Mouse (Mus musculus) CD4-positive helper T cell, adult 2 months (primary cell): ENCODE measurements around the gene Fgf10.

Experiments
- DNase-seq: peaks from one replicate; pipeline ENCODE4 v3.0.0-alpha.2; 2012; ENCODE audit warnings: low read depth, missing footprints, low spot score

The Fgf10 gene

GRCm38 (mm10) chr13:118669491-118669890, at the start of gene Fgf10:
Gene Fgf10, plus strand, starts transcription at chr13:118669791.
- DNase-seq = no peak

- DNase-seq = no peak
These were observed 39.7 kb upstream of the Fgf10 start for GRCm38 (mm10) chr13:118629661-118630428.

GRCm38 (mm10) chr13:118631500-118631899, 38.1 kb upstream of the Fgf10 start:
- no peak for DNase-seq

- DNase-seq = no peak
These were observed 33.5 kb upstream of the Fgf10 start for GRCm38 (mm10) chr13:118636047-118636446.

GRCm38 (mm10) chr13:118642585-118642984, 27.0 kb upstream of the Fgf10 start:
- no peak for DNase-seq

GRCm38 (mm10) chr13:118643138-118643537, 26.5 kb upstream of the Fgf10 start:
- no peak for DNase-seq

GRCm38 (mm10) chr13:118656991-118657390, 12.6 kb upstream of the Fgf10 start:
- DNase-seq = no peak

- no peak for DNase-seq
These were observed 11.6 kb upstream of the Fgf10 start for GRCm38 (mm10) chr13:118658031-118658430.

GRCm38 (mm10) chr13:118658608-118659326, 10.8 kb upstream of the Fgf10 start:
- DNase-seq = no peak

GRCm38 (mm10) chr13:118661664-118662063, 7.9 kb upstream of the Fgf10 start:
- DNase-seq = no peak

GRCm38 (mm10) chr13:118664901-118665300, 4.7 kb upstream of the Fgf10 start:
- DNase-seq = no peak

- no peak for DNase-seq
These were observed 9.6 kb downstream of the Fgf10 start for GRCm38 (mm10) chr13:118679228-118679627.

GRCm38 (mm10) chr13:118693049-118693448, 23.5 kb downstream of the Fgf10 start:
- DNase-seq = no peak

- no peak for DNase-seq
These were observed 25.5 kb downstream of the Fgf10 start for GRCm38 (mm10) chr13:118695103-118695502.

- DNase-seq = no peak
These were observed 34.1 kb downstream of the Fgf10 start for GRCm38 (mm10) chr13:118703727-118704126.

GRCm38 (mm10) chr13:118705716-118706115, 36.1 kb downstream of the Fgf10 start:
- DNase-seq = no peak

GRCm38 (mm10) chr13:118709912-118710311, 40.3 kb downstream of the Fgf10 start:
- DNase-seq = no peak

GRCm38 (mm10) chr13:118713626-118714150, 44.1 kb downstream of the Fgf10 start:
- DNase-seq = no peak

GRCm38 (mm10) chr13:118714284-118715065, 44.9 kb downstream of the Fgf10 start:
- no peak for DNase-seq

- no peak for DNase-seq
These were observed 45.8 kb downstream of the Fgf10 start for GRCm38 (mm10) chr13:118715066-118716018.

- DNase-seq = no peak
These were observed 46.7 kb downstream of the Fgf10 start for GRCm38 (mm10) chr13:118716265-118716664.
